Mouse (Mus musculus) spleen, adult 2 months (tissue): ENCODE results near the gene Taldo1.

Experiments
- CTCF ChIP-seq: fragments of 200-500 bp; IDR thresholded peaks from 2 replicates; pipeline ENCODE4 v1.5.1; 2011; ENCODE audit warnings: mild to moderate bottlenecking, inconsistent platforms; ENCODE audit not compliant: insufficient read depth, insufficient read length, insufficient replicate concordance; ENCODE audit errors: extremely low read depth
- POLR2A ChIP-seq: fragments of 200-500 bp; IDR thresholded peaks from 2 replicates; pipeline ENCODE4 v1.6.1; 2011; ENCODE audit warnings: low read depth, low read length, inconsistent platforms

GRCm38 (mm10) chr7:141369918-141370317 is 22.1 kb upstream of the Taldo1 start:
- no peak for TF ChIP-seq CTCF
- TF ChIP-seq POLR2A: no peak
